Mouse (Mus musculus) stomach, embryonic 14.5 days (tissue): Measurements from ENCODE around the gene Armt1. TPM values are rescaled to one million over a fixed set of nuclear protein-coding genes. Genes with fewer than 3 reads are reported as not detected.

Experiments
- ATAC-seq: fragments of 200-750 bp; cut with Nextera tagmentation; 2 replicates; pipeline ENCODE4 v1.8.0; 2017; ENCODE audit warnings: low read depth, moderate TSS enrichment; ENCODE audit not compliant: insufficient number of reproducible peaks, insufficient read depth, low FRiP score
- H3K27ac ChIP-seq: fragments of 300-500 bp; sonication (generic); 2 replicates; pipeline ENCODE4 v1.5.1; 2014; ENCODE audit warnings: mild to moderate bottlenecking, low read length, moderate library complexity, mixed read lengths
- H3K27me3 ChIP-seq: fragments of 300-500 bp; sonication (generic); 2 replicates; pipeline ENCODE4 v1.6.1; 2014; ENCODE audit warnings: low read length, control low read depth, mixed read lengths; ENCODE audit not compliant: control insufficient read depth, insufficient read depth
- H3K36me3 ChIP-seq: fragments of 300-500 bp; sonication (generic); 2 replicates; pipeline ENCODE4 v1.6.1; 2014; ENCODE audit warnings: mild to moderate bottlenecking, control low read depth, low read length, moderate library complexity, mixed read lengths; ENCODE audit not compliant: control insufficient read depth, insufficient read depth
- H3K4me1 ChIP-seq: fragments of 300-500 bp; sonication (generic); 2 replicates; pipeline ENCODE4 v1.6.1; 2014; ENCODE audit warnings: low read length, control low read depth, mixed read lengths; ENCODE audit not compliant: control insufficient read depth, insufficient read depth
- H3K4me2 ChIP-seq: fragments of 300-500 bp; sonication (generic); replicated peaks from 2 replicates; pipeline ENCODE4 v1.6.1; 2014; ENCODE audit warnings: low read depth, low read length, control low read depth
- H3K4me3 ChIP-seq: fragments of 300-500 bp; sonication (generic); 2 replicates; pipeline ENCODE4 v1.5.1; 2014; ENCODE audit warnings: low read depth, low read length, control low read depth
- H3K9ac ChIP-seq: fragments of 300-500 bp; sonication (generic); replicated peaks from 2 replicates; pipeline ENCODE4 v1.6.1; 2014; ENCODE audit warnings: low read depth, mild to moderate bottlenecking, control low read depth, low read length, moderate library complexity, mixed read lengths
- H3K9me3 ChIP-seq: fragments of 300-500 bp; sonication (generic); 2 replicates; pipeline ENCODE4 v1.6.1; 2016; ENCODE audit warnings: low read depth, low read length, control low read depth; ENCODE audit not compliant: control insufficient read depth
- WGBS: fragments of 180-500 bp; shearing (Covaris S2); extraction: QIAGEN DNeasy Blood & Tissue Kit; methylation state at CpG from one replicate; pipeline ENCODE4 v1.1.7; 2014; 5-methylcytosine and 5-hydroxymethylcytosine counted together
- polyA plus RNA-seq: library from polyadenylated mRNA; unstranded; fragments of >200 nt; fragmentation: Nextera tagmentation; extraction: Ambion mirVana; gene quantifications from 2 replicates; pipeline ENCODE4 v1.2.1, GENCODE M21; 2014

Gene Armt1
- polyA plus RNA-seq, 1 experiment from 2014 or later: 16.6 TPM

DNA sequence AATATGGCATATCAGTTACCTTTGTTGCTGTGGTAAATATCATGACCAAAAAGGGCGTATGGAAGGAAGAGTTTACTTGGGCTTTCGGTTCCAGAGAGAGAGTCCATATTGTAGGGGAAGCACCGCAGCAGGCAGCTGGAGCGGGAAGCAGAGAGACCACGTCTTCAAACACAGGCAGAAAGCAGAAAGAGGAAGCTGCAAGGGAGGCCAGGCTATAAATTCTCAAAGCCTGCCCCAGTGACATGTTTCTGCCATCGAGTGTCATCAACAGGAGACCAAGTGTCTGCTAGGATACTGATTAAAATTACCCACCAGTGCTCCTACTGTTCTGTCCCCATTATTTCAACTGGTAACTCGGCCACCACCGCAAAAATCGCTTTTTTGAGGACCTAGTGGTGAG lies 52.7 kb downstream of the Armt1 start:
- no peaks in the 10 kb centered on the region for H3K9me3 ChIP-seq
- no peak for ATAC-seq
- H3K27me3 ChIP-seq: no peaks in the 10 kb centered on the region
- H3K4me1 ChIP-seq: no peaks in the 10 kb centered on the region
- H3K4me2 ChIP-seq: no peak overlapping the region
- H3K9ac ChIP-seq: no peak overlapping the region
- no peak overlapping the region for H3K27ac ChIP-seq
- H3K36me3 ChIP-seq: no peaks in the 10 kb centered on the region
- no peak overlapping the region for H3K4me3 ChIP-seq
- WGBS: 80% methylated on average over 9 of the region's 9 CpGs

- no peak for ATAC-seq
- Histone ChIP-seq H3K4me3 (no peak overlapping the region), H3K27ac (no peak overlapping the region)
Measured at GRCm38 (mm10) chr10:4489865-4490264, 57.6 kb downstream of the Armt1 start.

GRCm38 (mm10) chr10:4491281-4491680 lies 59.0 kb downstream of the Armt1 start:
- no peak overlapping the region for H3K4me2 ChIP-seq
- H3K27ac ChIP-seq: no peak overlapping the region
- ATAC-seq: no peak
- no peak overlapping the region for H3K9ac ChIP-seq
- no peaks in the 10 kb centered on the region for H3K4me1 ChIP-seq
- H3K27me3 ChIP-seq: no peaks in the 10 kb centered on the region
- H3K9me3 ChIP-seq: no peaks in the 10 kb centered on the region
- WGBS: 60% methylated on average over 2 of the region's 3 CpGs
- no peaks in the 10 kb centered on the region for H3K36me3 ChIP-seq
- H3K4me3 ChIP-seq: no peak overlapping the region

More at GRCm38 (mm10) chr10:4489865-4490264, 57.6 kb downstream of the Armt1 start:
- Histone ChIP-seq H3K4me1 (no peaks in the 10 kb centered on the region), H3K27me3 (no peaks in the 10 kb centered on the region), H3K9me3 (no peaks in the 10 kb centered on the region), H3K4me2 (no peak overlapping the region), H3K36me3 (no peaks in the 10 kb centered on the region), H3K9ac (no peak overlapping the region)
- 73% methylated on average over 5 of the region's 5 CpGs for WGBS

DNA sequence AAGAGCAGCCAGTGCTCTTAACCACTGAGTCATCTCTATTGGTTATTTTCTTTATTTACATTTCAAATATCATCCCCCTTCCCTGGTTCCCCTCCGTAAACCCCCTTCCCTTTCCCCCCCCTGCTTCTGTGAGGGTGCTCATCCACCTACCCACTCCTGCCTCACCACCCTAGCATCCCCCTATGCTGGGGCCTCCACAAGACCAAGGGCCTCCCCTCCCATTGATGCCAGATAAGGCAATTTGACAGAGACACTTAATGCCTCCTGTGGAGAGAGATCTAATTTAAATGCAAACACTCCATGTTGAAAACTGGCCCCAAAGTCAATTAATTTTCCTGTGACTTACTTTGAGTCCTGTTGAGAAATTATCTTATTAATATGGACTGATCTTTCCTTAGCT lies 59.8 kb downstream of the Armt1 start:
- H3K9ac ChIP-seq: no peak overlapping the region
- no peaks in the 10 kb centered on the region for H3K36me3 ChIP-seq
- ATAC-seq: no peak
- H3K4me3 ChIP-seq: no peak overlapping the region
- H3K4me2 ChIP-seq: no peak overlapping the region
- H3K9me3 ChIP-seq: no peaks in the 10 kb centered on the region
- H3K27me3 ChIP-seq: no peaks in the 10 kb centered on the region
- WGBS: 52% methylated on average over 1 of the region's 1 CpGs
- no peaks in the 10 kb centered on the region for H3K4me1 ChIP-seq
- no peak overlapping the region for H3K27ac ChIP-seq

DNA sequence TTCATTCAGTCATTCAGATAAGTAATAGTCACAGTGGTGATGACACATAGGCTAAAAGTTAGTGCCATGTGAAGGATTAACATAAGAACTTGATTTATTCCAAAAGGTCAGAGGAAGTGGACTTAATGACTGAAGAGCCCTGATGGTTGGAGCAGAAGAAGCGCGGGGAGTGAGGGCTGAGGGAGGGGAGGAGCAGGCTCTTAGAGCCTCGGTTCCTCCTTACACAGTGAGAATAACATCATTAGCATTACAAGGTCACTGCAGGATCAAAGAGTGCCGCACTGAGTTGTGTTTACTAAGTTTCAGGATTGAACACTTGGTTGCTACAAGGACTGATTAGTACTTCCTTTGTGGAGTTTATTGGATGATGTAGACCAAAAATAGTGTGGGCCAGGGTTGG lies 60.6 kb downstream of the Armt1 start:
- H3K9me3 ChIP-seq: no peaks in the 10 kb centered on the region
- ATAC-seq: no peak
- 20% methylated on average over 4 of the region's 4 CpGs for WGBS
- H3K4me3 ChIP-seq: no peak overlapping the region
- no peaks in the 10 kb centered on the region for H3K4me1 ChIP-seq
- H3K36me3 ChIP-seq: no peaks in the 10 kb centered on the region
- no peak overlapping the region for H3K9ac ChIP-seq
- no peaks in the 10 kb centered on the region for H3K27me3 ChIP-seq
- H3K4me2 ChIP-seq: no peak overlapping the region
- no peak overlapping the region for H3K27ac ChIP-seq

- WGBS: 86% methylated on average over 8 of the region's 8 CpGs
- Histone ChIP-seq H3K4me2 (no peak overlapping the region), H3K9me3 (no peaks in the 10 kb centered on the region), H3K36me3 (no peaks in the 10 kb centered on the region), H3K27ac (no peak overlapping the region), H3K27me3 (no peaks in the 10 kb centered on the region), H3K4me1 (no peaks in the 10 kb centered on the region), H3K4me3 (no peak overlapping the region), H3K9ac (no peak overlapping the region)
- no peak for ATAC-seq
Measured at GRCm38 (mm10) chr10:4503251-4503650, 71.0 kb downstream of the Armt1 start.

Other genes with a start within 250 kb of the Armt1 start
- gene Akap12, start 166.1 kb upstream of the Armt1 start, polyA plus RNA-seq: 59.0 and 64.0 TPM in 2 replicates
- gene Zbtb2, start 44.4 kb upstream of the Armt1 start, polyA plus RNA-seq: 14.5 and 15.6 TPM in 2 replicates
- gene Rmnd1, start 79 bp upstream of the Armt1 start, polyA plus RNA-seq: 53.4 and 55.1 TPM in 2 replicates
- gene Ccdc170, start 50.0 kb downstream of the Armt1 start, polyA plus RNA-seq: 0.14 TPM in 1 of 2 replicates, not detected in the other
- 0.68 and 0.86 TPM in 2 replicates for gene Esr1, start 179.1 kb downstream of the Armt1 start, polyA plus RNA-seq